Mouse (Mus musculus) left cerebral cortex, adult 6 months (tissue): ENCODE measurements around the gene Akp3. TPM values are rescaled to one million over a fixed set of nuclear protein-coding genes. Genes with fewer than 3 reads are reported as not detected.

Source experiments
- long read RNA-seq, 2 experiments: library from polyadenylated mRNA; unstranded; transcript quantifications; one replicate each; pipeline ENCODE4 v2.0.0; 2019 to 2020
- polyA plus RNA-seq: library from polyadenylated mRNA; unstranded; fragments of <200 nt; fragmentation: Nextera tagmentation; gene quantifications from 2 replicates; pipeline ENCODE4 v1.2.3, GENCODE M21; 2021

The Akp3 gene
- polyA plus RNA-seq: not detected in 2 replicates
- long read RNA-seq, experiment 1: 0 reads
- long read RNA-seq, experiment 2: 0 reads

DNA sequence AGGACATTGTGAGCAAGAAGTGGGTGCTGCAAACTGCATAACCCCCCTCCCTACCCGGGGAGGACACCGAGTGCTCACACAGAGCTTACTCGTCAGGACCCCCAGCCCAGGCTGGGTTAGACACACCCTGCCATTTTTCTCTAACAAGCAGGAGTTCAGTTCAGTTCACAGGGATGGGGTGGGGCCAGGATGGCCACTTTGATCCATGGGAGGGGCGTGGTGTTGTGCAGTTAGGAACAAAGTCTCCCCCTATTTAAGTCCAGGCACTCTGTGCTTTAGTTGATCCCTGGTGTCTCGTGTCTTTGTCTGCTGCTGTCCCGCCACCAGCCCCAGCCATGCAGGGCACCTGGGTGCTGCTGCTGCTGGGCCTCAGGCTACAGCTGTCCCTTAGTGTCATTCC, at the start of gene Akp3:
Gene Akp3, plus strand, starts transcription at position 301 of the 400 bp plus-strand sequence.

DNA sequence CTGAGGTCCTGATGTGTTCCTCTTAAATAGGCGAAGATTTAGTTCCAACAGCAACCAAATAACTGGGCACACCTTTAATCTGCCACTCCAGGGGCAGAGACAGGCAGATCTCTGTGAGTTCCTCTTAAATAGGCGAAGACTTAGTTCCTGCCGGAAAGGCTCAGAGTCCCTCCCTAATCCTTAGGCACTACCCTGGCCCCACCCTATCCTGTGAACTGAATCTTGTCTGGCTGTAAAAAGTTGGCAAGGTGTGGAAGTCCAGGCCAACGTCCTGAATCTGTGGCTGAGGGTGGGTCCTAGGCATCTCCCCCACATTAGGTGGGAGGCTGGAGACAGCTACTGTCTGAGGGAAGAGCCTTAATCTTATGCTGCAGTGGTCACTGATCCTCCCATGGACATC, 34.9 kb upstream of the Akp3 start, which contains the start of gene Alppl2:
Gene Alppl2, minus strand, starts transcription at position 101 of the 400 bp plus-strand sequence.

DNA sequence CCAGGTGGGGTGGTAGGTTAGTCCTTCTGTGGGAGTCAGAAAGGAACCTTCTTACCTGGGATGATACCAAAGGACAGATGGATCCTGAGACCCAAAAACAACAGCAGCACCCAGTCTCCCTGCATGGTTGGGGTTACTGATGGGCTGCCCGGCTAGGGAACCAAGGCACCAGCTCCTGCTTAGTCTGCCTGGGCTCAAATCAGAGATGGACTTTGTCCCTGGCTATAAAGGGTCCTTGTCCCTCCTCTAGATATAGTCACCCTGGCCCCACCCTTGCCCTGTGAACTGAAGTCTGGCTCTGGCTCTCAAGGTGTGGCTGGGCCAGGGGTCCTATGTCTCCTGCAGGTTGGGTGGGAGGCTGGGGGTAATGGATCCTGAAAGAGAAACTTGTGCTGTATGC, 23.4 kb upstream of the Akp3 start, which contains the start of gene Alpi:
Gene Alpi, minus strand, starts transcription at position 196 of the 400 bp plus-strand sequence.

GRCm38 (mm10) chr1:87156199-87156587, 31.4 kb downstream of the Akp3 start, which contains the start of gene Ecel1:
Ecel1 (minus strand) TSS chr1:87156521.

Other genes with a start within 250 kb of the Akp3 start
- gene Alppl2, start 35.0 kb upstream of the Akp3 start, polyA plus RNA-seq: not detected in 2 replicates
- gene Alpi, start 23.4 kb upstream of the Akp3 start, polyA plus RNA-seq: not detected in 2 replicates
- 6.9 and 9.6 TPM in 2 replicates for gene Ecel1, start 31.5 kb downstream of the Akp3 start, polyA plus RNA-seq
- gene Prss56, start 58.3 kb downstream of the Akp3 start, polyA plus RNA-seq: 0.74 TPM in 2 replicates
- gene Chrnd, start 65.6 kb downstream of the Akp3 start, polyA plus RNA-seq: not detected in 2 replicates
- gene Chrng, start 79.7 kb downstream of the Akp3 start, polyA plus RNA-seq: 0.04 TPM in 1 of 2 replicates, not detected in the other
- gene Eif4e2, start 88.9 kb downstream of the Akp3 start, polyA plus RNA-seq: 33.1 and 34.1 TPM in 2 replicates
- gene Efhd1, start 139.4 kb downstream of the Akp3 start, polyA plus RNA-seq: 16.3 and 22.3 TPM in 2 replicates
- 21.6 and 28.4 TPM in 2 replicates for gene Gigyf2, start 202.0 kb downstream of the Akp3 start, polyA plus RNA-seq